Mouse (Mus musculus): Measurements from ENCODE around the gene Hspbap1.

- no peak for TF ChIP-seq POLR2A (IDR thresholded peaks at IDR 0.05; ENCODE audit: control insufficient read depth, low read depth, low read length)
- TF ChIP-seq CTCF (IDR thresholded peaks at IDR 0.05; ENCODE audit: control insufficient read depth, insufficient read depth, insufficient replicate concordance, low read depth, low read length): no peak
These were observed 27.8 kb upstream of the Hspbap1 start for GRCm38 (mm10) chr16:35742251-35742937.
